ENCODE assay signal across 8 mouse cellular contexts in the genomic region with DNA sequence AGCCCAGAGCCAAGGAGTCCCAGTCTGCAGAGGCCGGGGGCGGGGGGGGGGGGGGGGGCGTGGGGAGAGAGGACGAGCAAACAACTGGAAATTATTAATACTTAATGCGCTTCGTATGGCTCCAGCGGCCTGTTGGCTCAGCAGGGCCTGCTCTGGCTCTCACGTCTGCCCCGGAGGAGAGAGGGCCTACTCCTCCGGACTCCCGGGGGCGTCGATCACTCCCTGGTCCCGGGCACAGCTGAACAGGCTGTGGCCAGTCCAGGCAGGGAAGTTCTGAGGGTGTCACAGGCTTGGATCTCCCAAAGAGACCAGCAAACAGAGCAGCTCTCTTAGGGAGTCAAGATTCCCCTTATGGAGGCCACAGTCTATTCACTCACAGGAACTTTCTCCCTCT. TPM values are rescaled to one million over a fixed set of nuclear protein-coding genes. Genes with fewer than 3 reads are reported as not detected.
A peak's percentile ranks its signal among the peaks of the same experiment; 100 is the strongest.
DNase-seq lines count a peak whose midpoint lies in the region; ATAC-seq and TF ChIP-seq lines count a peak whose summit lies in the region.

No protein-coding gene starts in this region.

- H3K4me1 ChIP-seq in E14TG2a.4 (replicated peaks; ENCODE audit: low read depth, low read length): peaks cover 7% of the 10 kb centered on the region; the same call in 1 of the 2 replicates
- H3K4me1 ChIP-seq in embryonic fibroblast, embryonic 13.5 days (ENCODE audit: control insufficient read depth, insufficient read depth, low read length): no peaks in the 10 kb centered on the region
- H3K4me1 ChIP-seq in kidney, embryonic 16.5 days (ENCODE audit: insufficient read depth, low read length): peaks cover 25% of the 10 kb centered on the region
- H3K4me1 ChIP-seq in midbrain, postnatal 0 days (ENCODE audit: insufficient read depth, low read length): no peaks in the 10 kb centered on the region

- intact Hi-C loops in left cerebral cortex, postnatal 36 days (cut with DNase I): no loop called here

- 3% methylated on average over 13 of the region's 14 CpGs for whole genome bisulfite sequencing in kidney, embryonic 16.5 days
- WGBS in midbrain, postnatal 0 days: 0% methylated on average over 11 of the region's 14 CpGs

- peak; percentile 63 for ATAC-seq in kidney, embryonic 16.5 days (ENCODE audit: low FRiP score, low TSS enrichment)
- ATAC-seq in midbrain, postnatal 0 days (ENCODE audit: low FRiP score): no peak

- H3K9ac ChIP-seq in kidney, embryonic 16.5 days (replicated peaks; ENCODE audit: low read length): peak overlapping the region; percentile 79
- H3K9ac ChIP-seq in midbrain, postnatal 0 days (replicated peaks; ENCODE audit: low read length, poor library complexity, severe bottlenecking): peak overlapping the region; percentile 71

- peak overlapping the region; percentile 85 for H3K4me2 ChIP-seq in kidney, embryonic 16.5 days (replicated peaks; ENCODE audit: low read depth, low read length)
- H3K4me2 ChIP-seq in midbrain, postnatal 0 days (ENCODE audit: low read depth, low read length, poor library complexity, severe bottlenecking): peak overlapping the region; percentile 89

- no peaks in the 10 kb centered on the region for H3K36me3 ChIP-seq in E14TG2a.4 (ENCODE audit: insufficient read depth, low read length)
- 0 out of 2 replicates have a peak, but pooled peaks cover 5% of the 10 kb centered on the region for H3K36me3 ChIP-seq in kidney, embryonic 16.5 days (ENCODE audit: insufficient read depth, low read length)
- H3K36me3 ChIP-seq in midbrain, postnatal 0 days (ENCODE audit: insufficient read depth, low read length): no peaks in the 10 kb centered on the region

- no peak for TF ChIP-seq CTCF in E14TG2a.4 (conservative IDR thresholded peaks at IDR 0.05; ENCODE audit: low read length)
- no peak for TF ChIP-seq CTCF in embryonic fibroblast, embryonic 13.5 days (IDR thresholded peaks at IDR 0.05; ENCODE audit: borderline replicate concordance, insufficient read depth, low read length)
- no peak for TF ChIP-seq CTCF in midbrain, postnatal 0 days (IDR thresholded peaks at IDR 0.05)

- peaks cover 87% of the 10 kb centered on the region for H3K27me3 ChIP-seq in E14TG2a.4 (ENCODE audit: insufficient read depth, low read length)
- H3K27me3 ChIP-seq in kidney, embryonic 16.5 days (ENCODE audit: insufficient read depth, low read length): no peaks in the 10 kb centered on the region
- no peaks in the 10 kb centered on the region for H3K27me3 ChIP-seq in midbrain, postnatal 0 days (ENCODE audit: insufficient read depth, low read length)

- H3K4me3 ChIP-seq in E14TG2a.4 (replicated peaks; ENCODE audit: low read length): peak overlapping the region; percentile 82
- H3K4me3 ChIP-seq in embryonic fibroblast, embryonic 13.5 days (ENCODE audit: insufficient read depth, low read length): no peak overlapping the region
- H3K4me3 ChIP-seq in kidney, embryonic 16.5 days (ENCODE audit: low read length): peak overlapping the region; percentile 74
- peak overlapping the region; percentile 65 for H3K4me3 ChIP-seq in midbrain, postnatal 0 days (ENCODE audit: low read depth, low read length)

- TF ChIP-seq POLR2A in embryonic fibroblast, embryonic 13.5 days (IDR thresholded peaks at IDR 0.05; ENCODE audit: low read depth, low read length): no peak

- H3K9me3 ChIP-seq in E14TG2a.4 (ENCODE audit: low read length): no peaks in the 10 kb centered on the region
- H3K9me3 ChIP-seq in kidney, embryonic 16.5 days (ENCODE audit: low read length): no peaks in the 10 kb centered on the region
- H3K9me3 ChIP-seq in midbrain, postnatal 0 days (ENCODE audit: low read length): no peaks in the 10 kb centered on the region

- DNase-seq in embryo, embryonic 10 days (ENCODE audit: low spot score): peak; percentile 40
- no peak for DNase-seq in embryo, embryonic 9.5 days (ENCODE audit: extremely low spot score)
- DNase-seq in midbrain, postnatal 0 days (ENCODE audit: low spot score): no peak
- no peak for DNase-seq in left cerebral cortex, postnatal 36 days (ENCODE audit: low spot score in 2 of 2)
- DNase-seq in adrenal gland, adult 2 months: no peak

- H3K27ac ChIP-seq in embryonic fibroblast, embryonic 13.5 days (ENCODE audit: insufficient read depth, low read length): peak overlapping the region; percentile 30
- H3K27ac ChIP-seq in kidney, embryonic 16.5 days (ENCODE audit: low read length): peak overlapping the region; percentile 43
- H3K27ac ChIP-seq in midbrain, postnatal 0 days (ENCODE audit: low read depth, low read length): no peak overlapping the region

RNA-seq across cellular contexts. Expression of a gene that starts 0.5 kb away (rescaled TPM):
- 67.5 and 82.6 TPM in 2 replicates for polyA plus RNA-seq in embryonic fibroblast, embryonic 13.5 days (2011; ENCODE audit: insufficient read length, low read depth, missing spikeins)
- polyA plus RNA-seq in kidney, embryonic 16.5 days (2015; fragmentation: Nextera tagmentation; extraction: Ambion mirVana): 29.6 and 31.9 TPM in 2 replicates
- total RNA-seq in midbrain, postnatal 0 days (2014; rRNA removed): 16.7 and 17.7 TPM in 2 replicates
- polyA plus RNA-seq in midbrain, postnatal 0 days (2015; fragmentation: Nextera tagmentation; extraction: Ambion mirVana): 15.2 and 16.3 TPM in 2 replicates
- total RNA-seq in left cerebral cortex, postnatal 36 days (2021): 1 to 10 TPM; 8.1 to 9.2 TPM
- total RNA-seq in adrenal gland, adult 2 months (2021): 10 to 100 TPM; 14.8 to 29.8 TPM
- 23.1 and 30.5 TPM in 2 replicates for polyA plus RNA-seq in adrenal gland, adult 2 months (2012; rRNA removed)

RNA-seq across cellular contexts. Expression of a gene that starts 28.4 kb away (rescaled TPM):
- polyA plus RNA-seq in embryonic fibroblast, embryonic 13.5 days (2011; ENCODE audit: insufficient read length, low read depth, missing spikeins): not detected in 2 replicates
- 0.39 and 0.70 TPM in 2 replicates for polyA plus RNA-seq in kidney, embryonic 16.5 days (2015; fragmentation: Nextera tagmentation; extraction: Ambion mirVana)
- total RNA-seq in midbrain, postnatal 0 days (2014; rRNA removed): 5.5 and 11.3 TPM in 2 replicates
- polyA plus RNA-seq in midbrain, postnatal 0 days (2015; fragmentation: Nextera tagmentation; extraction: Ambion mirVana): 8.6 and 8.8 TPM in 2 replicates
- 1 to 10 TPM; 3.4 to 6.4 TPM for total RNA-seq in left cerebral cortex, postnatal 36 days (2021)
- not detected for total RNA-seq in adrenal gland, adult 2 months (2021)
- polyA plus RNA-seq in adrenal gland, adult 2 months (2012; rRNA removed): not detected in 2 replicates
